Comparison of ENCODE assay signal across 10 mouse cellular contexts in the genomic region with DNA sequence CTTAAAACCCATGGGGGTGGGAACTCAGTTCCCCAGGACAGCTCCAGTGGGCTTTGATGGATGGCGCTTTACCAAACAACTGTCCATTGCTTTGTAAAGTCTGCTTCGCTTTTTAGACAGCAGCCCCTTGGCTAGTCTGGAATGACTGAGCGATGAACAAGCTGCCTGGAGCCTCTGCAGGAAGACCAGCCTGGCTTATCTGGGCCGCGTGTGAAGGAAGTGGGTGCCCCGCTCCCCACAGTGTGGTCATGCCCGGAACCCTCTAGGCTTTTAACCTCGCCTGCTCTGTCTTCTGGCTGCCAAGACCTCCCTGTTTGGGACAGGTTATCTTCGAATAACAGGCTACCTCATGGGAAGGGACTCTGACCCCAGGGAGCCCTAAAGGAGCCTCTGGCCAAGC.
DNase-seq lines count a peak whose midpoint lies in the region; ATAC-seq lines count a peak whose summit lies in the region.
"Had no signal": no experiment of that assay in that cellular context is flagged by ENCODE, and none has a peak within 500 bp of the region (broad histone marks: within the 10 kb centered on the region; RNA-seq: fewer than 3 reads in every experiment).

No protein-coding gene starts in this region.

- peak; percentile 75 for ATAC-seq in CD4-positive, CD25-positive, alpha-beta regulatory T cell, adult 4 months
- ATAC-seq in hematopoietic stem cell, adult 5-6 weeks (replicated peaks in 1 of 2; ENCODE audit: insufficient read depth in 1 of 2, low FRiP score in 2 of 2, low TSS enrichment in 1 of 2, low read depth in 1 of 2, poor library complexity in 2 of 2, severe bottlenecking in 2 of 2) = peak; percentile 86 to 88
- ATAC-seq in megakaryocyte-erythroid progenitor cell, adult 5-6 weeks (replicated peaks; ENCODE audit: low FRiP score, low TSS enrichment, poor library complexity, severe bottlenecking) = 0 out of 2 replicates have a peak, but pooled peaks have one; percentile 23
- ATAC-seq: forebrain, embryonic 14.5 days; midbrain, embryonic 13.5 days had no signal

- peak; percentile 97 for DNase-seq in 416B (ENCODE audit: low read depth)
- no peak for DNase-seq in layer of hippocampus, postnatal 25 days (ENCODE audit: extremely low spot score in 1 of 2, low spot score in 1 of 2)
- DNase-seq in cerebellum, postnatal 4 days (ENCODE audit: low spot score in 2 of 2) = no peak
- DNase-seq in right cerebral cortex, postnatal 14 days = no peak
- DNase-seq: kidney, adult 2 months had no signal

Comparison
In these comparisons a context has a peak if more than half of its experiments do, and no peak if none do; other contexts are left out.
1. ATAC-seq: peak in every context shown above with its lines; median percentile 87 in hematopoietic stem cell, adult 5-6 weeks; 75 in CD4-positive, CD25-positive, alpha-beta regulatory T cell, adult 4 months; 23 in megakaryocyte-erythroid progenitor cell, adult 5-6 weeks.